Mouse (Mus musculus): ENCODE results near the gene Crip1. TPM values are rescaled to one million over a fixed set of nuclear protein-coding genes. Genes with fewer than 3 reads are reported as not detected.

Gene Crip1
- polyA plus RNA-seq (2015; fragmentation: Nextera tagmentation; extraction: Ambion mirVana), result 646 and 685 TPM in 2 replicates

DNA sequence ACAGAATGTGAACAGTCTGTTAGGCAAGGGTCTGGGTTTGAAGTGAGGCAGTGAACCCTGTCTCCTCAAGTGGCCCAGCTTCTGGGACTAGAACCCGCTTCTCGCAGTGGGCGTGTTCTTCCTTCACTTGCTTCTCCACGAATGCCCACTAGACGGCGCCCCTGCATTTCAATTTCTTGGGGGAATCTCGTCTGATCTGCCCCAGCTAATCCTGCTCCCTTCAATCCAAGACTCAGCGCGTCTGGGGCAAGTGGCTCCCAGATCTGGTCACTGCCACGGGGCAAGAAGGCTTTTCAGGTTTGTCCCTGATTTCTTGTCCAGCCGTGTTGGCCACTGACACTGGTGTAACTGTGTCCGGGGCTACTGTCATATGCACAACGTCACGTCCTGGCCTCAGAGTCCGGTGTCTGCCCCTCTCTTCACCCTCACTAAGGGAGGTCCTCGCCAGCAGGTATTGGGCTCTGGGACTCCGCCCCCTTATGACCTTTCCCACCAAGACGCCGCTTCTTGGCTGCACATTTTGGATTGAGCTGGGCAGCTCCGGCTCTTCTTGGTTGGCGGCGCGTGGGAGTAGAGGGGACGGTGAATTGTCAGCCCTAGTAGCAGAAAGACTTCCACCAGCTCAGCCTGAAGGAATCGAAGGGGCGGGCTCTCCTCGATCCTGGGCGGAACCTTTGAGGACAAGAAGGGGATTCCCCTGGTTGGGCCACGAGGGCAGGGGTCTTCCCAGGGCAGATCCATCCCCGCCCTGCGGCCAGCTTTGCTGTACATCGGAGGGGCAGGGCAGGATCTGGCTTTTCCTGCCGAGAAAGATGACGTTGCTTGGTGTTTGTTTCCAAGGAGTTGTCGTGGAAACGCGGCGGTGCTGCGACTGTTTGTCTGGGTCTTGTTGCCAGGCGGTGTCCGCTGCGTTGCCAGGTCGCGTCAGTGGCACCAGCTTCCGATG lies at the start of gene Crip1:
Gene Crip1 (plus strand): TSS at position 205 of the 946 bp plus-strand sequence.
- Histone ChIP-seq H3K4me2 (peak within 1 kb of the TSS; percentile 78), H3K27ac (peak within 1 kb of the TSS; percentile 96), H3K9ac (peak within 1 kb of the TSS; percentile 38), H3K4me3 (peak within 1 kb of the TSS; percentile 24), H3K36me3 (peaks cover 26% of the 10 kb centered on the region), H3K9me3 (replicated peaks) (no peaks in the 10 kb centered on the region), H3K4me1 (replicated peaks) (peaks cover 87% of the 10 kb centered on the region), H3K27me3 (no peaks in the 10 kb centered on the region)
- WGBS, result 11% methylated on average over 45 of the region's 45 CpGs
- ATAC-seq (replicated peaks; ENCODE audit: insufficient number of reproducible peaks, insufficient read depth, low FRiP score, low read depth), result no peak

DNA sequence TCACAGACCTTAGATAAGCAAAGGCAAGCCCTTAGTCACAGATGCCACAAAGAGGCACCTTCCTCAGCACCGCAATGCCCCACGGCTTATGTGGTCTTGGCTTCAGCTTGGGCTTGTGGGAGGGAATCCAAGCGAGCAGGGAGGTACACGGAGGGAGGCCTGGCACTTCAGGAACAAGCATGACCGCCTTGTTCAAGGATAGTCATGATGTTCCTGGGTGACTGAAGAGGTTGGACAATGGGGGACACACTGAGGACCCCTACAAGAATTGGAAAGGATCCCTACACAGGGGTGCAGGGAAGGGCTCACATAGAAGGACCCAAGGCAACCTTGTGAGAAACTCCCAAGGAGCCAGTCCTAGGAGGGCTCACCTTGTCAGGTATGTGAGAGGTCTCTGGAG lies 49.1 kb upstream of the Crip1 start:
- H3K9me3 ChIP-seq (replicated peaks), result no peaks in the 10 kb centered on the region
- 81% methylated on average over 5 of the region's 5 CpGs for WGBS
- no peaks in the 10 kb centered on the region for H3K36me3 ChIP-seq
- H3K4me2 ChIP-seq, result peak overlapping the region; percentile 97
- peaks cover 41% of the 10 kb centered on the region for H3K4me1 ChIP-seq (replicated peaks)
- peak overlapping the region; percentile 99; the same call in 1 of the 2 replicates for H3K4me3 ChIP-seq
- no peak for ATAC-seq (replicated peaks; ENCODE audit: insufficient number of reproducible peaks, insufficient read depth, low FRiP score, low read depth)
- no peak overlapping the region for H3K27ac ChIP-seq
- peak overlapping the region; percentile 98 for H3K9ac ChIP-seq
- 0 out of 2 replicates have a peak, but pooled peaks cover 3% of the 10 kb centered on the region for H3K27me3 ChIP-seq

DNA sequence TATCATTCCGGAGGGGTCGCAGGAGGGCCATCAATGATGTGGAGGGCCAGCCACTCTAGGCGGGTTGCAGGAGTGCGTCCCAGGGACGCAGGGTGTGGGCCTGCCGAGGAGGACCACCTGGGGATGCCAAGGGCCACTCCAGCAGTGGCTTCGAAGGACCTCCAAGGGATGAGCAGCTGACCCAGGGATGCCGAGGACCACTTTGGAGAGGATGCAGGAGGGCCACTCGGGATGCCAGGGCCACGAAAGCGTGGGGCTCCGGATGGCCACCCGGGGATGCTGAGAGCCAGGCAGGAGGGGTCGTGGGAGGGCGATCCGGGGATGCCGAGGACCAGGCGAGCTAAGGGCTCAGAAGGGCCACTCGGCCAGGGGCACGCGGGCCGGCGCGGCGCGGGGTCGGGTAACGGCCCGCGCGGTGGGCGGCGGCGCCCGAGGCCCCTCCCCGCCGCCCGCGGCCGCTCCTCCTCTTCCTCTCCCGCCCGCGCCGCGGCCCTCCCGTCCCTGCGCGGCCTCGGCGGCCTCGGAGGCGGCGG lies 48.3 kb upstream of the Crip1 start, which contains the start of gene Mta1:
Gene Mta1 (plus strand): TSS at position 530 of the 533 bp plus-strand sequence.
- H3K4me3 ChIP-seq, result peak within 1 kb of the TSS; percentile 99
- WGBS, result 6% methylated on average over 16 of the region's 53 CpGs
- peak; percentile 61; the same call in 1 of the 2 replicates for ATAC-seq (replicated peaks; ENCODE audit: insufficient number of reproducible peaks, insufficient read depth, low FRiP score, low read depth)
- H3K36me3 ChIP-seq, result no peaks in the 10 kb centered on the region
- peak within 1 kb of the TSS; percentile 79 for H3K27ac ChIP-seq
- H3K9ac ChIP-seq, result peak within 1 kb of the TSS; percentile 98
- H3K4me1 ChIP-seq (replicated peaks), result peaks cover 49% of the 10 kb centered on the region
- peak within 1 kb of the TSS; percentile 97 for H3K4me2 ChIP-seq
- H3K27me3 ChIP-seq, result 0 out of 2 replicates have a peak, but pooled peaks cover 3% of the 10 kb centered on the region
- no peaks in the 10 kb centered on the region for H3K9me3 ChIP-seq (replicated peaks)

DNA sequence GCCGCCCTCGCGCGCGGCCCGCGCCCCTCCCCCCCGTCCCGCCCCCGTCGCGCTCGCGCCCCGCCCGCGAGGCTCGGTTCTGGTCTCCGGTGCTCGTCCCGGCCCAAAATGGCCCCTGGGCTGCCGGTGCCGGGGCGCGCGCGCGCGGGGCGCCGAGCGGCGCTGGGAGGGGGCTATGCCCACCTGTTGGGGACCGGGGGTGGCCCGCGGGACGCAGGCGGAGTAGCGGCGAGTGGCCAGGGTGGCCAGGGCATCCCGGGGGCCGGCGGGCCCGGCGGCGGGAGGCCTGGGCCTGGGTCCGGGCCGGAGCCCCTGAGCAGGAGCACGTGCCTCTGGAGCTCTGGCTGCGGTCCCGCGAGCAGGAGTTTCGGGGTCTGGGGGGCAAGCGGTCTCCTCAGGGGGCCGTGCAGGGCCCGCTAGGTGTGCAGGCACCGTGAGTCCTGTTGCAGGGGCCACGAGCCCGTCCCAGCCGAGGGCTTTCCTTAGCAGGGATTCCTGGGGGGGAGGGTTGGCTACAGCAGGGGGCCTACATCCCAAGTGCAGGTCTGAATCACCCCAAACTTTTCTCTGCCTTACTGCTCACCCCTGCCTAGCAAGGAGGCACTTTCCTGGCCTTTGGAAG lies 47.5 kb upstream of the Crip1 start:
- 0 out of 2 replicates have a peak, but pooled peaks cover 3% of the 10 kb centered on the region for H3K27me3 ChIP-seq
- peak overlapping the region; percentile 79 for H3K27ac ChIP-seq
- peak; percentile 4; the same call in 1 of the 2 replicates for ATAC-seq (replicated peaks; ENCODE audit: insufficient number of reproducible peaks, insufficient read depth, low FRiP score, low read depth)
- WGBS, result 1% methylated on average over 32 of the region's 60 CpGs
- peaks cover 56% of the 10 kb centered on the region for H3K4me1 ChIP-seq (replicated peaks)
- H3K9me3 ChIP-seq (replicated peaks), result no peaks in the 10 kb centered on the region
- peak overlapping the region; percentile 99 for H3K4me3 ChIP-seq
- H3K4me2 ChIP-seq, result peak overlapping the region; percentile 97
- no peaks in the 10 kb centered on the region for H3K36me3 ChIP-seq
- peak overlapping the region; percentile 98 for H3K9ac ChIP-seq

DNA sequence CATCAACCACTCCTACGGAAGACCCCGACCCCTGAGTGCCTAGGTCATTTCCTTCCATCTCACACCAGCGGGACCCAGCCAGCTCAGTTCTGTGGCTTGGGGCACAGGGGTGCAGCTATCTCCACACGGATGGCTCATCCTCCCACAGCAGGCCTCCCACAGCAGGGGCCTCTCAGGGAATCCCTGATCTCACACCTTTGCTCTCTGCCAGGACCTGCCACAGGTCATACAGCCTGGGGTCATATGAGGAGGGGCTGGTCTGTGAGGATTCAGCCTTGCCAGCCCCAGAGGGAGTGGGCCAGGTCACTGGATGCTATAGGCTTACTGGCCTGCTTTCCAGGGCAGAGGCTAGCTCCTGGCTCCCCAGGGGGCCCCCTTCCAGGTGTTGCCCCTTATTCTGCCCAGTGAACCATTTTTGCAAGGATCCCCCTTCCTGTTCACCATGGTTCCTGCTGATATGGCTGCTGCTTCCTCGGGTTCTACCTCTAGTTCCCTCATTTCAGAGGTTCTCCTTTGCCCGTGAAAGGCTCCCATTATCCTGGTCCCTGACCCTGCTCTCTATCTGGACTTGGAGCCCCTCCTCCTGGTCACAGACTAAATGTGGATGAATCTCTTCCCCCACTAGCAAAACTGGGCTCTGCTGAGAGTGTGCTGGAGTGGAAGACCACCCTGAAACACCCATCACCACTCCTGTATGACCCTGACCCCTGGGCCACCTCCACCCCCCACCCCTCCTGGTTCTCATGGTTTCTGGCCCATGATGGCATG lies 46.5 kb upstream of the Crip1 start:
- Histone ChIP-seq H3K4me1 (replicated peaks) (peaks cover 63% of the 10 kb centered on the region), H3K27ac (peak overlapping the region; percentile 25; the same call in 1 of the 2 replicates), H3K4me2 (peak overlapping the region; percentile 97), H3K27me3 (0 out of 2 replicates have a peak, but pooled peaks cover 3% of the 10 kb centered on the region), H3K36me3 (no peaks in the 10 kb centered on the region), H3K9me3 (replicated peaks) (no peaks in the 10 kb centered on the region), H3K4me3 (peak overlapping the region; percentile 99), H3K9ac (peak overlapping the region; percentile 98)
- WGBS, result 26% methylated on average over 6 of the region's 6 CpGs
- no peak for ATAC-seq (replicated peaks; ENCODE audit: insufficient number of reproducible peaks, insufficient read depth, low FRiP score, low read depth)

DNA sequence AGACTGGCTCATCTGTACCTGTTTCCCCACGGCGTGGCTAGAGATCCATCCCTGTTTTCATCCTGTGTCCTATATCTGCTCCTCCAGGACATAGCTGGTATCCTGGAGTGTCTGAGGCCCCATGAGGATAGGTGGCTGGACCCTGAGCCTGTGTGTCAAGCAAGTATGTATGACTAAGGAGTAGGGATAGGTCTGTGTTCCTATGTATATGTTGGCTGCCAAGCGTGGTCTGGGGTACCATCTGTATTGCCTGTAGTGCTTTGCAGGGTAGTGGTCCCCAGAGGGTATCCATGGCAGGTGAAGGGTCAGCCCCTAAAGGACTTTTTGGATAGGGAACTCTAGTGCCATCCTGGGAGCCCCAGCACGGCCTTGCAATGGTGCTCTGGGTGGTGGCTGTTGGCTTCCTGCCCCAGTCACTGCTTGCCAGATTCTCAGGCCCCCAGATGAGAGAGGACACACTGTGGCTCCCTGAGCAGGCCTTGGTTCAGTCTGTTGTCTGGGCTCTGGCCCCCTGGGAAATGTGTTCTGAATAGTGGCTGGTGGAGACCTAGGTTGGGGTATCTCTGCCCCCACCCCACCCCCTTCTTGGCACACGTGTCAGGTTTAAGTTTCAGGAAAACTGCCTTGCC lies 45.6 kb upstream of the Crip1 start:
- 60% methylated on average over 5 of the region's 5 CpGs for WGBS

DNA sequence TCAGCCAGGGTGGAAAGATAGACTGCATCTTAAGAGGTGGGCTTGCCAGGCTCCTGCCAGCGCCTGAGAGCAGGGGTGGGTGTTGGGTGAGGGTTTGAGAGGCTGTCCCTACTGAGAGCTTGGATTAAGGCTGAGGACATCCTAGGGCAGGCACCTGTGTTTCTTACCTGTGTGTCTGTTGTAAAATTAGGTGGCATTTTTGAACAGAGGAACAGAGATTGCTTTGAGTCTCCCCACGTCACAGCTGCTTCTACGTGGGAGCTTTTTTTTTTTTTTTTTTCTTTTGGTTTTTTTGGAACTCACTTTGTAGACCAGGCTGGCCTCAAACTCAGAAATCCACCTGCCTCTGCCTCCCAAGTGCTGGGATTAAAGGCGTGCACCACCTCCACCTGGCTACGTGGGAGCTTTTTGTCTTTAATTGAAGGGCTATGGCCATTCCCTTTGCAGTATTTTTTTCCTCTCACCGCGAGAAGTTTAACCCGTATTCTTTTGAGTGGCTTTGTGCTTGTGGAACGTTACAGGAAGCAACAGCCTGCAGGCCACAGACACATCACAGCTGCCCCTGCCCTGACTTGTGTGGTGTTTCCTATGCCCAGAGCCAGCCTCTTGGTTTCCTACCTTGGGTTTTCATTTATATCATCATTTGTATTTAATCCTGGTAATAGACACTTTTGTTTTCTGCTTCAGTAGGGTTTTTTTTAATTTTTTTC lies 44.7 kb upstream of the Crip1 start:
- peaks cover 65% of the 10 kb centered on the region for H3K4me1 ChIP-seq (replicated peaks)
- H3K4me3 ChIP-seq, result no peak overlapping the region
- H3K27ac ChIP-seq, result peak overlapping the region; percentile 25; the same call in 1 of the 2 replicates
- no peak for ATAC-seq (replicated peaks; ENCODE audit: insufficient number of reproducible peaks, insufficient read depth, low FRiP score, low read depth)
- H3K4me2 ChIP-seq, result peak overlapping the region; percentile 11; the same call in 1 of the 2 replicates
- WGBS, result 83% methylated on average over 9 of the region's 9 CpGs
- no peaks in the 10 kb centered on the region for H3K27me3 ChIP-seq
- H3K9ac ChIP-seq, result no peak overlapping the region
- no peaks in the 10 kb centered on the region for H3K36me3 ChIP-seq
- no peaks in the 10 kb centered on the region for H3K9me3 ChIP-seq (replicated peaks)

More for the DNA sequence above, 45.6 kb upstream of the Crip1 start:
- H3K4me3 ChIP-seq, result no peak overlapping the region; the same call in 1 of the 2 replicates
- H3K36me3 ChIP-seq, result no peaks in the 10 kb centered on the region
- no peak for ATAC-seq (replicated peaks; ENCODE audit: insufficient number of reproducible peaks, insufficient read depth, low FRiP score, low read depth)
- 0 out of 2 replicates have a peak, but pooled peaks cover 3% of the 10 kb centered on the region for H3K27me3 ChIP-seq
- peak overlapping the region; percentile 13 for H3K4me2 ChIP-seq
- peak overlapping the region; percentile 25 for H3K27ac ChIP-seq
- H3K9me3 ChIP-seq (replicated peaks), result no peaks in the 10 kb centered on the region
- H3K4me1 ChIP-seq (replicated peaks), result peaks cover 63% of the 10 kb centered on the region
- no peak overlapping the region; the same call in none of the 2 replicates for H3K9ac ChIP-seq

DNA sequence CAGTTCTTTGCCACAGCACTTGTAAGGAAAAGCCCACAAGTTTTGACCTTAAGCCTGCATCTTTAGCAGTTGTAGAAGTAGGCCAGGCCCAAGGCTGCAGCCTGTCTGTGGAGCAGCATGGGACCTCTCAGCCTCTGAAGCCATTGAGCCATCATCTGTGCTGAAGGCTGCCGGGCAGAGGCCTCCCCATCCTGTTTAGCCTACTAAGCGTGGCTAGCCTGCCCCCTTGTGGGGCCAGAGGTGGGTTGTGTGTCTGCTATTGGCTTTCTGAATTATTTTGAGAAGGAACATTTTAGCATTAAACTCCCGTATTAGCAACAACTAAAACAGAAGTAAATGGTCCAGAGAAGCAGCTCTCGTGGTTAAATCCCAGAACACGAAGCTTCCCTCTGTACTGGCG lies 43.7 kb upstream of the Crip1 start:
- Histone ChIP-seq H3K36me3 (no peaks in the 10 kb centered on the region), H3K27me3 (no peaks in the 10 kb centered on the region), H3K9ac (no peak overlapping the region), H3K27ac (no peak overlapping the region), H3K9me3 (replicated peaks) (no peaks in the 10 kb centered on the region), H3K4me2 (no peak overlapping the region), H3K4me3 (no peak overlapping the region), H3K4me1 (replicated peaks) (peaks cover 69% of the 10 kb centered on the region)
- 60% methylated on average over 6 of the region's 6 CpGs for WGBS
- ATAC-seq (replicated peaks; ENCODE audit: insufficient number of reproducible peaks, insufficient read depth, low FRiP score, low read depth), result no peak

DNA sequence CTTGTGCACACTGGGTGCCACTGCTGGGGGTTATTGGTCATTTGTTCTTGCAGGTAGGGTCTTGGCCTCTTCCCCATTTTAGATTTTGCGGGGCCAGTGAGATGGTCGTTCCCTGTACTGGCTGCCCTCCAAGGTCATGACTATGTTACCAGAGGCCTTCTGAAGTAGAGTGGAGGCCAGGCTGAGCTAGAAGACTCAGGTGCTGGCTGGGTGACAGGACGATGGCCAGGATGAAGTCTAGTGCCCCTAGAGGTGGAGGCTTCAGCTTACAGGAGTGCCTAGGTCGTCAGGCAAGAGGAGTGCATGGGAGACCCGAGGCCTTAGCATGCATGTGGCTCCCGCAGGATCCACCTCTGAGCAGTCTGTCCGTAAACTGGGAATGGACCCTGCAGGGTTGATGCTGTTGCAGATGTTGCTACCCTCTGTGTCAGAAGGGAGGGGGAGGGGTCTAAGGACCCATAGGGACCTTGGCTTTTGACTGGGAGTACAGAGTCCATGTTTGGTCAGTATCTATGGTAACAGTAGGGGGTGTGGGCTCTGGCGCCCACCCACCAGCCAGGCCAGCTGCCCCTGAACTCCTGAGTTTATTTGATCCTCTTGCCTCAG lies 42.2 kb upstream of the Crip1 start:
- Histone ChIP-seq H3K36me3 (no peaks in the 10 kb centered on the region), H3K27ac (no peak overlapping the region), H3K9ac (no peak overlapping the region), H3K27me3 (no peaks in the 10 kb centered on the region), H3K4me1 (replicated peaks) (peaks cover 70% of the 10 kb centered on the region), H3K4me2 (no peak overlapping the region), H3K4me3 (no peak overlapping the region), H3K9me3 (replicated peaks) (no peaks in the 10 kb centered on the region)
- WGBS, result 77% methylated on average over 8 of the region's 8 CpGs
- ATAC-seq (replicated peaks; ENCODE audit: insufficient number of reproducible peaks, insufficient read depth, low FRiP score, low read depth), result no peak
